Mouse (Mus musculus) embryo, embryonic 10.5 days (tissue): ENCODE measurements around the gene Npr3.
"Not testable (repeated sequence)": the region's sequence is repeated elsewhere in the genome, so short reads cannot be mapped to it uniquely, and the experiment has no call there.

Source experiments
- DNase-seq: peaks from one replicate; pipeline ENCODE4 v3.0.0-alpha.2; 2015; ENCODE audit warnings: low spot score

Npr3 gene

GRCm38 (mm10) chr15:11882508-11883205 is 24.4 kb downstream of the Npr3 start:
- DNase-seq: no peak

GRCm38 (mm10) chr15:11881822-11882221 is 25.3 kb downstream of the Npr3 start:
- no peak for DNase-seq

- DNase-seq: no peak
Observed at GRCm38 (mm10) chr15:11878334-11878733, 28.8 kb downstream of the Npr3 start.

GRCm38 (mm10) chr15:11877273-11877672 is 29.8 kb downstream of the Npr3 start:
- DNase-seq: no peak

GRCm38 (mm10) chr15:11866918-11867317 is 40.2 kb downstream of the Npr3 start:
- no peak for DNase-seq

GRCm38 (mm10) chr15:11863540-11863818 is 43.6 kb downstream of the Npr3 start:
- no peak for DNase-seq

GRCm38 (mm10) chr15:11862785-11863539 is 44.1 kb downstream of the Npr3 start:
- no peak for DNase-seq

- DNase-seq: no peak
Observed at GRCm38 (mm10) chr15:11862253-11862652, 44.8 kb downstream of the Npr3 start.

GRCm38 (mm10) chr15:11860259-11860658 is 46.8 kb downstream of the Npr3 start:
- DNase-seq: no peak

GRCm38 (mm10) chr15:11859829-11860228 is 47.3 kb downstream of the Npr3 start:
- DNase-seq: no peak

- no peak for DNase-seq
Observed at GRCm38 (mm10) chr15:11858411-11858810, 48.7 kb downstream of the Npr3 start.

GRCm38 (mm10) chr15:11845204-11846062 is 61.7 kb downstream of the Npr3 start:
- peak; percentile 15 for DNase-seq

GRCm38 (mm10) chr15:11844115-11844514 is 63.0 kb downstream of the Npr3 start:
- DNase-seq: no peak

- peak; percentile 37 for DNase-seq
Observed at GRCm38 (mm10) chr15:11841828-11842227, 65.3 kb downstream of the Npr3 start.

- peak; percentile 63 for DNase-seq
Observed at GRCm38 (mm10) chr15:11835913-11836312, 71.2 kb downstream of the Npr3 start.

- not testable (repeated sequence) for DNase-seq
Observed at GRCm38 (mm10) chr15:11822347-11822746, 84.7 kb downstream of the Npr3 start.

- DNase-seq: no peak
Observed at GRCm38 (mm10) chr15:11815551-11815950, 91.5 kb downstream of the Npr3 start.

- no peak for DNase-seq
Observed at GRCm38 (mm10) chr15:11803576-11803975, 103.5 kb downstream of the Npr3 start.

GRCm38 (mm10) chr15:11801863-11802722 is 105.0 kb downstream of the Npr3 start:
- peak; percentile 17 for DNase-seq

- DNase-seq: peak; percentile 12
Observed at GRCm38 (mm10) chr15:11794632-11795031, 112.5 kb downstream of the Npr3 start.
